Mouse (Mus musculus) ES-Bruce4 (cell line): ENCODE measurements around the gene Stil.

ENCODE experiments used
- CTCF ChIP-seq: IDR thresholded peaks from one replicate; pipeline ENCODE4 v1.8.1; 2011; ENCODE audit warnings: low read depth, low read length
- EP300 ChIP-seq: IDR thresholded peaks from 2 replicates; pipeline ENCODE4 v1.6.1; 2011; ENCODE audit warnings: low read depth, low read length; ENCODE audit not compliant: insufficient read depth
- POLR2A ChIP-seq: IDR thresholded peaks from one replicate; pipeline ENCODE4 v1.8.1; 2011; ENCODE audit warnings: low read length; ENCODE audit not compliant: insufficient read depth

DNA sequence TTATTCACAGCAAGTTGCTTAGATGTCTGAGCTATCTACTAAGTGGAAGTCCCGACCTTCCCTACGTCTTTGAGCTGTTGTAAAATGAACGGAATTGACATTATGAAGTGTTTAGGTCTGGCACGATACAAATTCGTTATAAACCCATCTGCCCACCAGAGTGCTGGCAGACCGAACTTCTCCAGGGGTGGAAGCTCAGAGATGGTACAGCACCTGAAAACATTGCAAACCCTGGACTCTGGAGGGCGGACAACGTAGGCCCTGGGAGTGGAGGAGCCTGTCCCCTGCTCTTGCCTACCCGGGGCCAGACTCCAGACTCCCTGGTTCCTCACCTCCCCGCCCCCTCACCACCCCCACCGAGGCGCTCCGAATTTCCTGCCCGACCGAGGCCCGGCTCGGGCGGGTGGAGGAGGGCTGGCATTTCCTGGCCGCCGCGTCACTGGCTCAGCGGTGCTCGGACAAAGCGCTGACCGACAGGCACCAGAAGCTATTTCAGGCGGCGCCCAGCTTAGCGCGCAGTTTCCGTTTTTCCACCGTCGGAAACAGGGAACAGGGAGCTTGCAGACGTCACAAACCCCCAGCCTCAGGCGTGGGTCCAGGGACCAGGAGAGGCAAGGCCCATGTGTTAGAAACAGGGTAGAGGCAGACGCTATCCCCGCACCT is 52.5 kb downstream of the Stil start:
- TF ChIP-seq CTCF (no peak), POLR2A (no peak), EP300 (no peak)
